Comparison of ENCODE assay signal across 8 mouse cellular contexts in genomic region chr9:107703337-107704122, GRCm38 (mm10). TPM values are rescaled to one million over a fixed set of nuclear protein-coding genes. Genes with fewer than 3 reads are reported as not detected.
DNase-seq lines count a peak whose midpoint lies in the region; ATAC-seq lines count a peak whose summit lies in the region.
"Had no signal": no experiment of that assay in that cellular context is flagged by ENCODE, and none has a peak within 500 bp of the region (broad histone marks: within the 10 kb centered on the region; RNA-seq: fewer than 3 reads in every experiment).

No protein-coding gene starts in this region.

- H3K36me3 ChIP-seq in kidney, embryonic 16.5 days (ENCODE audit: insufficient read depth, low read length), result 0 out of 2 replicates have a peak, but pooled peaks cover 10% of the 10 kb centered on the region
- H3K36me3 ChIP-seq in embryonic facial prominence, embryonic 12.5 days, result peaks cover 42% of the 10 kb centered on the region

- H3K4me1 ChIP-seq in kidney, embryonic 16.5 days (ENCODE audit: insufficient read depth, low read length), result peaks cover 100% of the 10 kb centered on the region
- H3K4me1 ChIP-seq in embryonic facial prominence, embryonic 12.5 days, result peaks cover 81% of the 10 kb centered on the region

- H3K4me2 ChIP-seq in kidney, embryonic 16.5 days (replicated peaks; ENCODE audit: low read depth, low read length), result no peak overlapping the region
- no peak overlapping the region for H3K4me2 ChIP-seq in embryonic facial prominence, embryonic 12.5 days (replicated peaks)

- no peaks in the 10 kb centered on the region for H3K9me3 ChIP-seq in kidney, embryonic 16.5 days (ENCODE audit: low read length)
- no peaks in the 10 kb centered on the region for H3K9me3 ChIP-seq in embryonic facial prominence, embryonic 12.5 days

- WGBS in kidney, embryonic 16.5 days, result 46% methylated on average over 14 of the region's 14 CpGs
- WGBS in embryonic facial prominence, embryonic 12.5 days, result 59% methylated on average over 14 of the region's 14 CpGs

- DNase-seq in kidney, adult 8-10 months, result no peak
- DNase-seq in heart, postnatal 4 days, result peak; percentile 56
- peak; percentile 67 for DNase-seq in lung, postnatal 14 days
- DNase-seq in thymus, postnatal 25 days, result no peak
- DNase-seq in c-Kit-positive CD71-positive TER-119-positive erythroid progenitor cells, embryonic 14.5 days (ENCODE audit: low spot score), result no peak

- peak overlapping the region; percentile 31; the same call in 1 of the 2 replicates for H3K27ac ChIP-seq in kidney, embryonic 16.5 days (ENCODE audit: low read length)
- peak overlapping the region; percentile 58; the same call in 1 of the 2 replicates for H3K27ac ChIP-seq in embryonic facial prominence, embryonic 12.5 days

- no peak for ATAC-seq in kidney, embryonic 16.5 days (ENCODE audit: low FRiP score, low TSS enrichment)
- no peak for ATAC-seq in embryonic facial prominence, embryonic 12.5 days (ENCODE audit: insufficient number of reproducible peaks, insufficient read depth, low FRiP score, low TSS enrichment)

- no peak overlapping the region for H3K4me3 ChIP-seq in kidney, embryonic 16.5 days (ENCODE audit: low read length)
- no peak overlapping the region for H3K4me3 ChIP-seq in embryonic facial prominence, embryonic 12.5 days

- no peaks in the 10 kb centered on the region for H3K27me3 ChIP-seq in kidney, embryonic 16.5 days (ENCODE audit: insufficient read depth, low read length)
- H3K27me3 ChIP-seq in embryonic facial prominence, embryonic 12.5 days, result no peaks in the 10 kb centered on the region

- peak overlapping the region; percentile 47 for H3K9ac ChIP-seq in kidney, embryonic 16.5 days (replicated peaks; ENCODE audit: low read length)
- no peak overlapping the region for H3K9ac ChIP-seq in embryonic facial prominence, embryonic 12.5 days

RNA-seq across cellular contexts. Expression of gene Sema3f, which starts 6.7 kb away (rescaled TPM):
- polyA plus RNA-seq in kidney, embryonic 16.5 days (2015; fragmentation: Nextera tagmentation; extraction: Ambion mirVana), result 20.9 and 25.7 TPM in 2 replicates
- 52.4 and 53.1 TPM in 2 replicates for polyA plus RNA-seq in embryonic facial prominence, embryonic 12.5 days (2016; fragmentation: Nextera tagmentation; extraction: Ambion mirVana)
- total RNA-seq in heart, postnatal 4 days (2021), result 10 to 100 TPM; 18.7 to 20.9 TPM

RNA-seq across cellular contexts. Expression of gene Gnat1, which starts 24.0 kb away (rescaled TPM):
- 2.8 and 3.0 TPM in 2 replicates for polyA plus RNA-seq in kidney, embryonic 16.5 days (2015; fragmentation: Nextera tagmentation; extraction: Ambion mirVana)
- polyA plus RNA-seq in embryonic facial prominence, embryonic 12.5 days (2016; fragmentation: Nextera tagmentation; extraction: Ambion mirVana), result 1.4 and 3.0 TPM in 2 replicates
- total RNA-seq in heart, postnatal 4 days (2021), result not detected
- total RNA-seq: layer of hippocampus, postnatal 25 days had no signal

RNA-seq across cellular contexts. Expression of gene Slc38a3, which starts 34.2 kb away (rescaled TPM):
- 12.4 and 12.9 TPM in 2 replicates for polyA plus RNA-seq in kidney, embryonic 16.5 days (2015; fragmentation: Nextera tagmentation; extraction: Ambion mirVana)
- polyA plus RNA-seq in embryonic facial prominence, embryonic 12.5 days (2016; fragmentation: Nextera tagmentation; extraction: Ambion mirVana), result 8.2 and 8.3 TPM in 2 replicates
- total RNA-seq in heart, postnatal 4 days (2021), result 1 to 10 TPM; 8.0 to 8.1 TPM

Comparison
In these comparisons a context has a peak if more than half of its experiments do, and no peak if none do; other contexts are left out.
1. DNase-seq: peak in heart, postnatal 4 days (single experiment) and lung, postnatal 14 days (single experiment); none in kidney, adult 8-10 months (0 of 2), thymus, postnatal 25 days (single experiment) and c-Kit-positive CD71-positive TER-119-positive erythroid progenitor cells, embryonic 14.5 days (single experiment).